Mouse (Mus musculus) telencephalon, adult 2 months (tissue): ENCODE data around the gene Dtx3l.

Experiments used
- DNase-seq: peaks from one replicate; pipeline ENCODE4 v3.0.0-alpha.2; 2011; ENCODE audit warnings: low read depth, low spot score

Gene Dtx3l

GRCm38 (mm10) chr16:35888910-35889309 lies 50.0 kb downstream of the Dtx3l start:
- DNase-seq, result no peak

DNA sequence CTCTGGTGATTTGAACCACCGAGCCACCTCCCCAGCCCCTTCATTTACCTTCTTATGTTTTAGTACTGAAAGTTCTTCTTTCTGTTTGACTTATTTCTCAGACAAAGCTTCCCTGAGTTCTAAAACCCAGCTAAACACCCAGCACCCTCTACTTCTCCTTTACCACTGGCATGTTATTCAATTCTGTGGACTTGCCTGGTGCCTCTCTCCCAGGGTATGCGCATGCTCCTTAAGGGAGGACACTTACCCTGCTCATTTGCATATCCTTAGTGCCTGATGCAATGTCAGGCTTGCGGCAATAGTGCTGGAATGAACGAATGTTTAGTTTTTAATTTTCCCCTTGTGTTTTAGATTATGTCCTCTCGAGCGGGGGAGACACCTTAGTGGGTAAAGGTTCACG lies 50.8 kb downstream of the Dtx3l start:
- DNase-seq, result no peak
